Mouse (Mus musculus): ENCODE measurements around the gene Mapk9. TPM values are rescaled to one million over a fixed set of nuclear protein-coding genes. Genes with fewer than 3 reads are reported as not detected.

The Mapk9 gene
- total RNA-seq, 1 experiment from 2014 or later = 76.5 TPM

DNA sequence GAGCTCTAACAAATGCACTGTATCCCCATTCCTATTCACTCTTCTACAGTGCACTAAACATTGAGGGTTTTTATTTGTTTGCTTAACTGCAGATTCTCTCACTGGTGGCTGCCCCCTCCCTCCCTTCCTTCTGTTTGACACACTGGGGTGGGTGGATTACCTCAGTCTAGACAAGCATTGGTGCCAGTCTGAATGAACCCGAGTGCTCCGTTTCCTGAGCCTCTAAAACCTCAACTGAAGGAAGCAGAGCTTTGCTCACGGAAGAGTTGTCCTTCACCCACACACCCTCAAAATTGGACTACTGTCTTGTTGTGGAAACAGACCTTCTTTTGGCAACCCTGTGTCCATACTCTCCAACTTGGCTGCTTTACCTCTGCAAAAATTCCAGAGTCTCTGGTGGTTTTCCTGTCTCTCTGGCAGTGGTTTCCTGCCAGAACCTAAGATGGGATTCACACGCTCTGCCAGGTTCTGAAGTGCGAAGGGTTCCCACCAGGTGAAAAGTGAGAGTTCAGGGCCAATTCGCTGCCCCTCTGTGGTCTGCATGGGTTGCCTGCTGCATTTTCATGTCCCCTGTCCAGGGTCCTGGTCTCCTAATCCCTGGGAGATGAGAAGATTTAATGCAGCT lies 49.5 kb downstream of the Mapk9 start:
- DNase-seq = no peak

DNA sequence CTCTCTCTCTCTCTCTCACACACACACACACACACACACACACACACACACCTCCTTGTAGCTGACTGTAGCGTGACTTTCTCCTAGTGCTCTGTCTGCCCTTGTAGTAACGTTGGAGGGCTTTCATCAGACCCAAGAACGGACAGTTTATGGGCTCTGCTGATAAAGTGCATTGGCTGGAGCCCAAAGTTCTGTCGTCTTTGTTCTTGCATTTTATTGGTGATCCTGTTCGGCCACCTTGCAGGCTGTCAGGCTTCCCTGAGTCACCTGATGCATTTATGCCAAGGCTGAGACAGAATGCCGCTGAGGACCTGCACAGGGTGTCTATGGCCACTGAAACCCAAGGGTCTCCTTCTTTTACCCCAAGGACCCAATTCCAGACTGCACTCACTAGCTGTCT lies 53.5 kb downstream of the Mapk9 start:
- DNase-seq = peak; percentile 21

DNA sequence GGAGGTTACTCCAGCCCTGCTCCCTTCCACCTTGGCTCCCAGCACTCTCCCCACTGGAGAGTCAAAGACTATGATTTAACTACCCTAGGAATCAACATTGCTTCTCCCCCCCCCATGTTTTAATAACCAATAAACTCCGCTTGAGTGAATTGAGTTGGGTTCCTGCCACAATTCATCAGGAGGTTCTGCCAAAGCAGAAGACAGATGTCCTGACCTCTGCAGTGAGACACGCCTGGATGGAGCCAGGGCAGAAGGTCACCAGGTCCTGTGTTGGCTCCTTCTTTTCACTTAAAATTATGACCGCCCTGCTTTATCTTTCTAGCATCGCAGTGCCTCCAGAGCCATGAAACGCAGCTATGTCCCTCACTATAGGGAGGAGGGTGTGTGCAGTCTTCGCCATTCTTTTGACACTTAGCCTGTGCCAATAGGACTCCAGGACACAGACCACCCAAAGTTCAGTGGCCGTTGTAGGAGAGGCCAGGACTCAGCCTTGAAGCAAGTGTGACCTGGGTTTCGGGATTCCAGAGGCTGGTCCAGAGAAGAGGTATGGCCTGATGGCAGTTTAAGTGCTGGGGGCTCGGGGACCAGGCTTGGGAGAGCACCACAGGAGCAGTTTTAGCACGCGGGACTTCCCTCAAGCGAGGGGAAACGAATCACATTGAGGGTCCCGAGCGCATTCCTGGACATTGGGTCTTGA lies 54.6 kb downstream of the Mapk9 start:
- no peak for DNase-seq

DNA sequence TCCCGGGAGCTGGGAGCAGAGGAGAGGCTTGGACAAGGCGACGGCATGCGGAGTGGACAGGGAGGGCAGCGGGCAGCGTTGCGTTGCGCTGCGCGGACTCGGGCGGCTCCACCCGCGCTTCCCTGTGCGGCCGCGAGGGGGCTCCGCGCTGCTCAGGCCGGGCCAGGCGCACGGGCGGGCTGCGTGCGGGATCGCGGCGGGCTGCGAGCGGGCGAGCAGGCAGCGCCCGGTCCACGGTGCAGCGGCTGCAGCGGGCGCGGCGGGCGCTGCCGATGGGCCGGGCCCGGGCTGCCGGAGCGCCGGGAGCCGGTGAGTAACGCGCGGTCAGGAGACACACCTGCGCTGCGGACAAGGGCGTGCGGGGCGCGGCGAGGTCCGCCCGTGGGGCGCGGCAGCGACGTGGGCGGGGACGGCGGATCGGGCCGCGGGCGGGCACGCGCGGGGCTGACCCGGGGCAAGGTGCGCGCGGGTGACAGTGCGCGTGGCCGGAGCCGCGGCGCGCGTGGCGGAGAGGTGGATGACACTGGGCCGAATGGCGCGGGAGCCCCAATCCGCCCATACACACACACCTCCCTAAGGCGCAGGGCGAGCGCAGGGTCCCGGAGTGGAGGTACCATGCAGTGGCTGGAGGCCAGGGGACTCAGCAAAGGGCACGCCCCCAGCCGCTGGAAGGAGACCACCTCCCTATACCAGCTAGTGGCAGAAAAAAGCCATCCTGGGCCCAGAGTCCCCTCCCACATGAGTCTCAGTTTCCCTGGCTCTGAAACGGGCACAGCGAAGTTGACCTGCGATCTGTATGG lies 55.3 kb downstream of the Mapk9 start, which contains the start of gene Rasgef1c:
Rasgef1c (plus strand) TSS at position 177 of the 800 bp plus-strand sequence.
- DNase-seq = peak; percentile 81

- peak; percentile 77 for DNase-seq
Measured at GRCm38 (mm10) chr11:49903333-49903732, 56.8 kb downstream of the Mapk9 start.

DNA sequence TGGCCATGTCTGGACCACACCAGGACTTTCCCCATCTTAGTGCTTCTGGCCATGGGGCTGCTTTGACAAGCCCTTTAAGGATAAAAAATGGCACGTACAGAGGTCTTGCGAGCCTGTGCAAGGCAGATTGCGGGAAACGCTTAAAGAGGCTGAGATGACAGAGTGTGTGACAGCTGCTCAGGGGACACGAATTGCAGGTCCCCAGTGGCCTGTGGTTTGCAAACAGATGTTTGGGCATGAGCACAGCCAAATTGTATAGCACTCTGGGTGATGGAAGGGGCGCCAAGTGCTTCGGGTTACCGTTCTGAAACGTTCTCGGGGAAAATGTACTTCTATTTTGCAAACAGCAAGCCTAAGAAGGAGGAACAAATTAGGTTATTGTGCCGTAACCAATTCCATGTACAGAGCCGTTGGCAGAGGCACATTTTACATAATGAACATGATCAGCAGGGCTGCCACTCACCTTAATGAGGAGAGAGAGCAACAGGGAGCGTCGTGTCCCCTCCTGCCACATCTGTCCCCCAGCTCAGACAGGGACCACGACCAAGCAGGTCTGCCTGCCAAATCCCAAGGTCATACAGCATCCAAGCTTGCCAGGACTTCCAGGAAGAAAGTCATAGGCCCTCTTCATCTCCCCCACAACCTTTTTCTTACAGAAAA lies 72.1 kb downstream of the Mapk9 start:
- DNase-seq = no peak

DNA sequence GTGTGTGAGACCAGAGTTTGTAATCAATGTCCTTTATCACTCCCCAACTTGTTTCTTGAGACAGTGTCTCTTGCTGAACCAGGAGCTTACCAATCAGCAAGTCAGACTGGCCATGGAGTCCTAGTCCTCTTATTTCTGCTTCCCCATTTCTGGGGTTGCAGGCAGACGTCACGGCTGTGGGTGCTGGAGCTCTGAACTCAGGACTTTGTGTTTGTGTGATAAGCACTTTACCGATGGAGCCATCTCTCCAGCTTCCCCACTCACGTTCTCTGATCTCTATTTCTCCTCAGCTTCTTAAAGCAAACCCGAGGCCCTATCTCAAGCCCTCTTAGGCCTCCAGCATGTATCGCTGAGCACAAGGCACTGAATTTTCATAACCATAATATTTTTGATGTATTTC lies 72.8 kb downstream of the Mapk9 start:
- no peak for DNase-seq

- DNase-seq = no peak
Measured at GRCm38 (mm10) chr11:49923539-49923938, 77.0 kb downstream of the Mapk9 start.

GRCm38 (mm10) chr11:49926183-49926582 lies 79.6 kb downstream of the Mapk9 start:
- DNase-seq = no peak

DNA sequence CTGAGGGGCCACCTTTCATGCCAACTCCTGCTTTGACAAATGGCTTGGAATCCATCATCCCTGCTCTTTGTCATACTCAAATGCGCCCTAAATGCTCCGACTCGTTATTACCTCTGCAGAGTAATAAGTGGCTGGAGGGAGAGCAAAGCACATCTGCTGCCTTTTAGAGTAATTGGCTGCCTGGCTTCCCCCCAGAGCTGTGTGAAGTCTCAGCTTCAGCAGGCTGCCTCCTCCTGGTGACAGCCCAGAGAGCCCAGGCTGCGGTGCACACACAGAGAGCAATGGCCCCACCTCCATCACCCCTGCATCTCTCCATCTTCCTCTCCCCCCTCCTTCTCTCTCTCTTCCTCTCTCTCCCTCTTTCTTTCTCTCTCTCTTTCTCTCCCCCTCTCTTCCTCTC lies 80.6 kb downstream of the Mapk9 start:
- DNase-seq = no peak

- no peak for DNase-seq
Measured at GRCm38 (mm10) chr11:49927670-49928069, 81.1 kb downstream of the Mapk9 start.

GRCm38 (mm10) chr11:49931037-49931625 lies 84.6 kb downstream of the Mapk9 start:
- DNase-seq = peak; percentile 45

DNA sequence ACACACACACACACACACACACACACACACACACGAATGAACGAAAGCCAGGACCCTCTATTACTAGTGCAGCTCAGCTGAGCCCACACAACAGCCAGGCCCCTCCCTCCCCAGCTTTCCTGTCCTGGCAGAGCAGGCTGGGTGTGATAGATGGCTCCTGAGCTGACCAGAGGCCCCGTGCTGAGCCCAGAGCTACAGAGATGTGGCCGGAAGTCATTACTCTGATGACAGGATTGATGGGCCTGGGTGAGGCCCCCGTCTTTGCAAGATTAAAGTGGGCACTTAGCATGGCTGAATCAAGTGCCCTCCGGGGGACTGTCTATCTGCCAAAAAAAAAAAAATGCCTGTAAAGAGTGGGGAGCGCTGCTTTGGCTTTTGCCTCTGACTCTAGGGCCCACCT lies 85.3 kb downstream of the Mapk9 start:
- DNase-seq = peak; percentile 23

DNA sequence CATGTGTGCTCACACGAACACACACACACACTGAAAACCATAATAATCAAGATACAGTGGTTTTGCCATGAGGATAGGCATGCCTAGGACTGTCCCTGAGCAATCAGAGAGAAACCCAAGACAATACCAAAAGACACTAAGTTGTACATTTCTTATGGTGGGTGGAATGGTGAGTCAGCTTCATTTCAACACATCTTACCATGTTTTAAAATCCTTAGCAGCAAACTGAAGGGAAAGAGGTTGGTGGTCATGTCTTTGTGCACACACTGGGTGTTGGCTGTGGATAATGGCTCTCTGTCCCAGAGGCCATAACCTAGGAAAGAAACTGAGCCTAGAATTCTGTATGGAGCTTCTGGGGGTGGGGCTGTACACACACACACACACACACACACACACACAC lies 87.3 kb downstream of the Mapk9 start:
- DNase-seq = no peak

DNA sequence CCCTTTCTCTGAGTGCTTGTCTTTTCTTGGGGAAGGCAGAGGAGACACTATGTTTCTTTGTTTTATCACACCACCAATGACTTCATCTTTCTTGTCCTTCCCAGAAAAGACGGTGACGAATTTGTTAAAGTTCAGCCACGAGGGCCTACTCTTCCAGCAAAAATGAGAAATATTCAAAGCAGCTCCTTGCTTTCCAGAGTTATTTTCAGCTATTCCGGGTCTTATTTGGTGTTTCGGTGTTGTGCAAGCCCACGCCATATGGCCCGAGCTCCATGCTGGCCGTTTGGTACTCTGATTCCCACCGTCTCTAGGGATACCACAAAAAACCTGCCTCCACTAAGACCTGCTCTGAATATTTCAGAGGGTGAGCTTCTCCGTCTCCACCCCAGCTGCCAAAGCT lies 87.8 kb downstream of the Mapk9 start:
- no peak for DNase-seq

Small RNA genes within 50 kb of the gene (microRNA-seq; reads per million reads assigned to microRNA genes)
- 0 reads per million in 2 experiments for gene Gm23492

Other genes with a start within 250 kb of the Mapk9 start
- 15.3 and 20.1 TPM in 2 replicates for gene Flt4, start 237.5 kb upstream of the Mapk9 start, total RNA-seq (2021)
- gene Scgb3a1, start 183.1 kb upstream of the Mapk9 start, total RNA-seq (2021) = not detected in 2 replicates
- gene Cnot6, start 134.0 kb upstream of the Mapk9 start, total RNA-seq (2021) = 53.0 and 58.6 TPM in 2 replicates
- gene Gfpt2, start 52.6 kb upstream of the Mapk9 start, total RNA-seq (2021) = 2.8 and 2.9 TPM in 2 replicates
- gene Rasgef1c, start 55.1 kb downstream of the Mapk9 start, total RNA-seq (2021) = 0.49 TPM in 1 of 2 replicates, not detected in the other
- gene Rnf130, start 178.6 kb downstream of the Mapk9 start, total RNA-seq (2021) = 71.7 and 83.7 TPM in 2 replicates